Mouse (Mus musculus) heart, embryonic 12.5 days (tissue): ENCODE measurements at regions not wholly inside any gene's neighbourhood (a gene's known extent, or its start where the extent isn't known, plus 50 kb on each side); places are given as distances from the start of the nearest gene placed in this dataset.

Experiments used
- ATAC-seq: fragments of 200-750 bp; cut with Nextera tagmentation; 2 replicates; pipeline ENCODE4 v1.8.0; 2017; ENCODE audit warnings: moderate TSS enrichment, moderate library complexity; ENCODE audit not compliant: insufficient number of reproducible peaks, low FRiP score
- H3K27ac ChIP-seq: fragments of 300-500 bp; sonication (generic); 2 replicates; pipeline ENCODE4 v1.5.1; 2016; ENCODE audit warnings: mild to moderate bottlenecking, moderate library complexity; ENCODE audit not compliant: poor library complexity, severe bottlenecking
- H3K27me3 ChIP-seq: fragments of 300-500 bp; sonication (generic); replicated peaks from 2 replicates; pipeline ENCODE4 v1.6.1; 2016; ENCODE audit warnings: mild to moderate bottlenecking, moderate library complexity
- H3K36me3 ChIP-seq: fragments of 300-500 bp; sonication (generic); 2 replicates; pipeline ENCODE4 v1.6.1; 2016; ENCODE audit warnings: mild to moderate bottlenecking, moderate library complexity
- H3K4me1 ChIP-seq: fragments of 300-500 bp; sonication (generic); replicated peaks from 2 replicates; pipeline ENCODE4 v1.6.1; 2016; ENCODE audit warnings: mild to moderate bottlenecking
- H3K4me2 ChIP-seq: fragments of 300-500 bp; sonication (generic); 2 replicates; pipeline ENCODE4 v1.6.1; 2016; ENCODE audit warnings: mild to moderate bottlenecking, moderate library complexity
- H3K4me3 ChIP-seq: fragments of 300-500 bp; sonication (generic); 2 replicates; pipeline ENCODE4 v1.5.1; 2016; ENCODE audit warnings: mild to moderate bottlenecking
- H3K9ac ChIP-seq: fragments of 300-500 bp; sonication (generic); 2 replicates; pipeline ENCODE4 v1.6.1; 2016; ENCODE audit warnings: mild to moderate bottlenecking, moderate library complexity
- H3K9me3 ChIP-seq: fragments of 300-500 bp; sonication (generic); replicated peaks from 2 replicates; pipeline ENCODE4 v1.6.1; 2016; ENCODE audit warnings: mild to moderate bottlenecking, moderate library complexity
- WGBS: fragments of 180-500 bp; shearing (Covaris S2); methylation state at CpG from one replicate; pipeline ENCODE4 v1.1.7; 2016; 5-methylcytosine and 5-hydroxymethylcytosine counted together

- Histone ChIP-seq H3K27ac (peak overlapping the region; percentile 48; the same call in 1 of the 2 replicates), H3K36me3 (no peaks in the 10 kb centered on the region), H3K4me2 (no peak overlapping the region), H3K27me3 (no peaks in the 10 kb centered on the region), H3K4me3 (no peak overlapping the region), H3K9ac (no peak overlapping the region), H3K4me1 (peaks cover 14% of the 10 kb centered on the region), H3K9me3 (no peaks in the 10 kb centered on the region)
- 62% methylated on average over 4 of the region's 4 CpGs for WGBS
- no peak for ATAC-seq
These were observed 51.7 kb upstream of the 4933402D24Rik start for GRCm38 (mm10) chr1:63820614-63821270.

- H3K27ac ChIP-seq = peak overlapping the region; percentile 48
- no peaks in the 10 kb centered on the region for H3K9me3 ChIP-seq
- H3K4me3 ChIP-seq = no peak overlapping the region
- peaks cover 14% of the 10 kb centered on the region for H3K4me1 ChIP-seq
- ATAC-seq = no peak
- H3K4me2 ChIP-seq = peak overlapping the region; percentile 5; the same call in 1 of the 2 replicates
- WGBS = 50% methylated on average over 11 of the region's 11 CpGs
- no peaks in the 10 kb centered on the region for H3K36me3 ChIP-seq
- H3K9ac ChIP-seq = no peak overlapping the region; the same call in 1 of the 2 replicates
- H3K27me3 ChIP-seq = no peaks in the 10 kb centered on the region
These were observed 50.6 kb upstream of the 4933402D24Rik start for GRCm38 (mm10) chr1:63819536-63820254.
